Mouse (Mus musculus) stomach, embryonic 16.5 days (tissue): ENCODE data around the gene Ppif. TPM values are rescaled to one million over a fixed set of nuclear protein-coding genes. Genes with fewer than 3 reads are reported as not detected.

Experiments
- ATAC-seq: fragments of 200-750 bp; cut with Nextera tagmentation; 2 replicates; pipeline ENCODE4 v1.8.0; 2017; ENCODE audit warnings: moderate number of reproducible peaks, moderate TSS enrichment; ENCODE audit not compliant: insufficient read depth, low FRiP score
- H3K27ac ChIP-seq: fragments of 300-500 bp; sonication (generic); 2 replicates; pipeline ENCODE4 v1.5.1; 2014; ENCODE audit warnings: low read length
- H3K27me3 ChIP-seq: fragments of 300-500 bp; sonication (generic); 2 replicates; pipeline ENCODE4 v1.6.1; 2014; ENCODE audit warnings: low read length, control low read depth, mixed read lengths; ENCODE audit not compliant: control insufficient read depth, insufficient read depth
- H3K36me3 ChIP-seq: fragments of 300-500 bp; sonication (generic); 2 replicates; pipeline ENCODE4 v1.6.1; 2014; ENCODE audit warnings: low read length; ENCODE audit not compliant: control insufficient read depth, insufficient read depth
- H3K4me1 ChIP-seq: fragments of 300-500 bp; sonication (generic); 2 replicates; pipeline ENCODE4 v1.6.1; 2014; ENCODE audit warnings: low read length, control low read depth, mixed read lengths; ENCODE audit not compliant: control insufficient read depth, insufficient read depth
- H3K4me2 ChIP-seq: fragments of 300-500 bp; sonication (generic); 2 replicates; pipeline ENCODE4 v1.6.1; 2014; ENCODE audit warnings: low read depth, low read length, mixed read lengths
- H3K4me3 ChIP-seq: fragments of 300-500 bp; sonication (generic); replicated peaks from 2 replicates; pipeline ENCODE4 v1.5.1; 2014; ENCODE audit warnings: mild to moderate bottlenecking, low read length
- H3K9ac ChIP-seq: fragments of 300-500 bp; sonication (generic); 2 replicates; pipeline ENCODE4 v1.6.1; 2014; ENCODE audit warnings: low read length
- H3K9me3 ChIP-seq: fragments of 300-500 bp; sonication (generic); replicated peaks from 2 replicates; pipeline ENCODE4 v1.6.1; 2016; ENCODE audit warnings: low read length, control low read depth; ENCODE audit not compliant: control insufficient read depth
- WGBS: fragments of 180-500 bp; shearing (Covaris S2); extraction: QIAGEN DNeasy Blood & Tissue Kit; methylation state at CpG from one replicate; pipeline ENCODE4 v1.1.7; 2014; 5-methylcytosine and 5-hydroxymethylcytosine counted together
- polyA plus RNA-seq: library from polyadenylated mRNA; unstranded; fragments of >200 nt; fragmentation: Nextera tagmentation; extraction: Ambion mirVana; gene quantifications from 2 replicates; pipeline ENCODE4 v1.2.1, GENCODE M21; 2015

The Ppif gene
- polyA plus RNA-seq, 1 experiment from 2014 or later, result 47.7 TPM

- Histone ChIP-seq H3K27me3 (no peaks in the 10 kb centered on the region), H3K36me3 (no peaks in the 10 kb centered on the region), H3K4me3 (no peak overlapping the region), H3K9ac (no peak overlapping the region), H3K9me3 (no peaks in the 10 kb centered on the region), H3K4me2 (no peak overlapping the region), H3K27ac (no peak overlapping the region), H3K4me1 (peaks cover 45% of the 10 kb centered on the region)
- ATAC-seq, result no peak
- WGBS, result 77% methylated on average over 5 of the region's 5 CpGs
These were observed 27.2 kb downstream of the Ppif start for GRCm38 (mm10) chr14:25720962-25721707.

- WGBS, result 47% methylated on average over 11 of the region's 11 CpGs
- Histone ChIP-seq H3K4me3 (no peak overlapping the region), H3K4me2 (no peak overlapping the region), H3K36me3 (no peaks in the 10 kb centered on the region), H3K9ac (peak overlapping the region; percentile 54; the same call in 1 of the 2 replicates), H3K27ac (peak overlapping the region; percentile 77), H3K27me3 (no peaks in the 10 kb centered on the region), H3K4me1 (peaks cover 23% of the 10 kb centered on the region), H3K9me3 (no peaks in the 10 kb centered on the region)
- peak; percentile 79; the same call in 1 of the 2 replicates for ATAC-seq
These were observed 31.1 kb downstream of the Ppif start for GRCm38 (mm10) chr14:25725032-25725497.

DNA sequence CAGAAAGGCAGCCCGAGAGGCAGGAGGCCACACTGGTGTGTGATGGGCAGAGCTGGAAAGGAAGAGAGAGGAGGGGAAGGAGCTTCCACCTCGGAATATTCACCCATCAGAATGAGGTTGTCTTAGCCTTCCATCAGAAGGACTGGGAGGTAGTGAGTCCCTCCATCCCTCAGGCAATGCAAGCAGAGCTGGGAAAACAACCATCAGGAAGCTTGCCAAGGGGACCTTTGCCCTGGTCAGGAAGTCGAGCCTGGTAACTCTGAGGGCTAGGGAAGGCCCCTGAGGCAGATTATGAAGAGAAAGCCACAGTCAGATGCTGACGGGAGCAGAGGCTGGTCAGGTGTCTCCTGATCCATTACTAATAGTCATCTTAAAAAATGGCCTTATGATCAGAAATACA lies 31.7 kb downstream of the Ppif start:
- peak overlapping the region; percentile 77 for H3K27ac ChIP-seq
- H3K4me1 ChIP-seq, result peaks cover 23% of the 10 kb centered on the region
- H3K27me3 ChIP-seq, result no peaks in the 10 kb centered on the region
- no peak for ATAC-seq
- no peaks in the 10 kb centered on the region for H3K9me3 ChIP-seq
- 23% methylated on average over 4 of the region's 4 CpGs for WGBS
- H3K4me2 ChIP-seq, result no peak overlapping the region
- no peak overlapping the region for H3K4me3 ChIP-seq
- H3K36me3 ChIP-seq, result no peaks in the 10 kb centered on the region
- H3K9ac ChIP-seq, result peak overlapping the region; percentile 54

DNA sequence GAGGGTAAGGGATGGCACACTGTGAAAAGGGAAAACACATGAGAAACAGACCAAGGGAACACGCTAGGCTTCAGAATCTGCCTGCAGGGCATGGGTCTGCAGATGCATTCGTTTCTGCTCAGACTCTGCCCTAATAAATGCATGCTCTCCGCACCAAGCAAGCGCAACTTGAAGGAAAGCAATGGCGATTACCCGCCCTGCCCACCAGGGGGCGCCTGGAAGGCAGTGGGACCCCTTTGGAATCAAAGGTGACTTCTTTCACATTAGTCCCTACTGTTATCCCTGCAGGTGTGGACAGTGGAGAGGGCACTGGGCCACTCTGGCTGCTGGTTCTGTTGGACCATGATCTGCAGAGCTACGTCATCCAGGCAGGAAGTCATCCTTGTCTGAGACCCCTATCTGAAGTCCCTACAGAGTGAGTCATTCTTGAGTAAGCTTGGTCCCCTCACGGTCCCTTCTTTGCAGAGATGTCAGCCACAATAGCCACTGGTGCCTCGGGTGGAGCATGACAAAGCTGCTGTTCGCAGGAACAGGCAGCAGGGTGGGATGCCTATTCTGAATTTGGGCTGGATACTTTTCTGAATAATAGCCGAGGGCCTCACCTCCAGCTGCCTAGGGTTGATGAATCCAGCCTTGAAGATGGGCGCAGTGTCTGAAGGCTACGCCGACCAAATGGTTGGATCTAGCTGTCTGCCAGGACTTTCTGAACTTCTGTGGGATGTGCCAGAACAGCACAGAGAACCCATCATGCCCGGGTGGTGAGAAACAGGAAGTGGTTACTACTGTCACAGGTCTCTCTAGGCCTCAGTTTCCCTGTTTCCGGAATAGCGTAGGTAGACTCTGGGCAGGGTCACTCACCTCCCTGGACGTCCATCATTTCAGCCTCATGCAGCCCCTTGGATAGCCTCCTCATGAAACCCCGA lies 32.5 kb downstream of the Ppif start:
- no peak overlapping the region for H3K4me2 ChIP-seq
- 59% methylated on average over 20 of the region's 20 CpGs for WGBS
- H3K9me3 ChIP-seq, result no peaks in the 10 kb centered on the region
- ATAC-seq, result peak; percentile 27; the same call in 1 of the 2 replicates
- H3K27me3 ChIP-seq, result no peaks in the 10 kb centered on the region
- no peak overlapping the region for H3K4me3 ChIP-seq
- H3K9ac ChIP-seq, result no peak overlapping the region
- H3K4me1 ChIP-seq, result peaks cover 23% of the 10 kb centered on the region
- no peaks in the 10 kb centered on the region for H3K36me3 ChIP-seq
- H3K27ac ChIP-seq, result peak overlapping the region; percentile 77

DNA sequence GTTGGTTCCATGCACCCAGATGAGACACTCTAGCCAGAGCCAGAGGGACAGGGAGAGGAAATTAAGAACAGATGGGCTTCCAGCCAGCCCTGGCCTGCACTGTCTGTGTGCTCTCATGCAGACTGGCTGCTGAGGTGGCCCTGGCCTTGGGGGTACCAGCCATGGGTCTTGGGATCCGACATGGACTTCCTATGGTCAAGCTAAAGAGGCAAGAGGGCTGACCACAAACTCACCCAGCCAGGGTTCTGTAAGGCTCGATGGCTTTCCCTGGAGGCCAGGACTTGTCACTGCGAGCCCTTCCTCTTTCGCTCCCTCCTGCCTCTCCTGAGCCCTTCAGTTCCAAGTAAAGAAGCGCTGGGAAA lies 33.2 kb downstream of the Ppif start:
- WGBS, result 80% methylated on average over 5 of the region's 5 CpGs
- ATAC-seq, result 0 out of 2 replicates have a peak, but pooled peaks have one; percentile 26
- Histone ChIP-seq H3K36me3 (no peaks in the 10 kb centered on the region), H3K4me3 (no peak overlapping the region), H3K27me3 (no peaks in the 10 kb centered on the region), H3K4me1 (peaks cover 23% of the 10 kb centered on the region), H3K9ac (no peak overlapping the region), H3K9me3 (no peaks in the 10 kb centered on the region), H3K27ac (peak overlapping the region; percentile 23; the same call in 1 of the 2 replicates), H3K4me2 (no peak overlapping the region)

DNA sequence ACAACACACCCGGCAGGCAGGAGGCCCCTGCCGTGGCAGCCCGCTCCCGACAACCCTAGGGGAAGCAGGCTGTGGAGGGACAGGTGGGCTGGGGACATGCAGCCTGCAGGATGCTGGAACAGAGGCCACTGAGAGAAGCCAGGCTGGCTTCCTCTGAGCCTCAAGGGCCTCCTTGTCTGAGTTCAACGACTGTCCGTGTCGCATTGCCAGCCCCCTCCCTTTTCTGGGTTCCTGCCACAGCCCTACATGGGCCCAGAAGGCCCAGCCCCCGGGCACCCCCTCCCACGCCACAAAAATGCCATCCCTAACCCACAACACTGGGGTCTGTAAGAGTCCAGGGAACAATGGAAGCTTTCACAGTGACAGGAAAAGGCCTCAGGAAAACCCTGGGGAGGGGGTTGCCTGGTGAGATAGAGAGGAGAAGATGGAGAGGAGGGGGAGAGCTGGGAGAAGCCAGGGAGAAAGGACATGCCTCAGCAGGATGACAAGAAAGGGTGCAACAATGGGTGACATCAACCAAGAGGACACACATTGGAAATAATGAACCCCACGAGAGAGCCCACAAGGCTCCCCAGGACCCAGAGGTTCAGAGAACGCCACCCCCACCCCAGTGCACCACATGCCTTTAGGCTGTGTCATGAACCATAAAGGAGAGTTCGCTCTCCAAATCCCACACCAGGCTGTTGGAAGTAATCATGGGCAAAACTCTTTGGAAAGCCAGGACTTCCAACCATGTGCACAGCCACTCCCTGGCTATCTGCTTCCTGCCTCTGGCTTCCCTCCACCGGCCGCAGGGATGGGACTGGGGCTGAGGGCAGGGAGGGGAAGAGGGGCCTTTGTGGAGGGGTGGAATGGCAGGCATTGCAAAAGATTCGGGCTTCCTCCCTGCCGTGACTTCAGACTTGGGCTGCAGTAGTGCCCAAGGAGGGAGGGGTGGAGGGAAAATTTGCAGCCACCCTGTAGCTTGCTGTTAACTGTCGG lies 41.1 kb downstream of the Ppif start:
- Histone ChIP-seq H3K36me3 (no peaks in the 10 kb centered on the region), H3K9me3 (no peaks in the 10 kb centered on the region), H3K27ac (peak overlapping the region; percentile 91), H3K9ac (peak overlapping the region; percentile 50; the same call in 1 of the 2 replicates), H3K27me3 (no peaks in the 10 kb centered on the region), H3K4me1 (peaks cover 49% of the 10 kb centered on the region), H3K4me3 (no peak overlapping the region), H3K4me2 (no peak overlapping the region)
- WGBS, result 38% methylated on average over 17 of the region's 17 CpGs
- peak; percentile 8; the same call in 1 of the 2 replicates for ATAC-seq

DNA sequence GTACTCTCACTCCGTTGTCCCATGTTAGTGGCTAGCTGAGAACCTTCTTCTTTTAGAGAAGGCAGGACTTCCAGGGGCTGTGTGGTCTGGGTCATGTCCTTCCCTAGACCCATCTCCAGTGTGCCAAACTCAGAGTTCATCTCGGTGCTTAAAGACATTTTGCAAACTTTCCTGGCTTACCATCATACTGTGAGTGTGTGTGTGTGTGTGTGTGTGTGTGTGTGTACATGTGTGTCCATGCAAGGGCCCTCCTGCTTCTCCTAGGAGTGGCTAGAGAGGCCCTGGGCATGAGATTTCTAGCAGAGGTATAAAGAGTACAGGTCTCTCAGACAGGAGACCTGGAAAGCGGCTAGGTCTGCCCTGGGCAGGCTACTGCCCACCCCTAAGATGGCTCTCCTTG lies 42.2 kb downstream of the Ppif start:
- peaks cover 49% of the 10 kb centered on the region for H3K4me1 ChIP-seq
- no peaks in the 10 kb centered on the region for H3K9me3 ChIP-seq
- 65% methylated on average over 3 of the region's 3 CpGs for WGBS
- no peaks in the 10 kb centered on the region for H3K27me3 ChIP-seq
- no peak overlapping the region for H3K4me2 ChIP-seq
- H3K4me3 ChIP-seq, result no peak overlapping the region
- peak overlapping the region; percentile 91 for H3K27ac ChIP-seq
- ATAC-seq, result no peak
- peaks cover 3% of the 10 kb centered on the region; the same call in 1 of the 2 replicates for H3K36me3 ChIP-seq
- H3K9ac ChIP-seq, result peak overlapping the region; percentile 50

GRCm38 (mm10) chr14:25736589-25736988 lies 42.6 kb downstream of the Ppif start:
- H3K4me2 ChIP-seq, result no peak overlapping the region; the same call in 1 of the 2 replicates
- peaks cover 3% of the 10 kb centered on the region; the same call in 1 of the 2 replicates for H3K36me3 ChIP-seq
- H3K9me3 ChIP-seq, result no peaks in the 10 kb centered on the region
- 35% methylated on average over 6 of the region's 6 CpGs for WGBS
- peak overlapping the region; percentile 50; the same call in 1 of the 2 replicates for H3K9ac ChIP-seq
- no peaks in the 10 kb centered on the region for H3K27me3 ChIP-seq
- peak; percentile 78 for ATAC-seq
- peaks cover 49% of the 10 kb centered on the region for H3K4me1 ChIP-seq
- peak overlapping the region; percentile 91 for H3K27ac ChIP-seq
- no peak overlapping the region for H3K4me3 ChIP-seq
